Mouse (Mus musculus) liver, embryonic 14.5 days (tissue): ENCODE measurements around the gene Tnfrsf1a.

Source experiments
- CTCF ChIP-seq: IDR thresholded peaks from 2 replicates; pipeline ENCODE4 v1.5.1; 2016; ENCODE audit warnings: antibody characterized with exemption, low read depth, control low read depth
- EP300 ChIP-seq: IDR thresholded peaks from 2 replicates; pipeline ENCODE4 v1.6.1; 2016; ENCODE audit warnings: antibody characterized with exemption, low read depth

DNA sequence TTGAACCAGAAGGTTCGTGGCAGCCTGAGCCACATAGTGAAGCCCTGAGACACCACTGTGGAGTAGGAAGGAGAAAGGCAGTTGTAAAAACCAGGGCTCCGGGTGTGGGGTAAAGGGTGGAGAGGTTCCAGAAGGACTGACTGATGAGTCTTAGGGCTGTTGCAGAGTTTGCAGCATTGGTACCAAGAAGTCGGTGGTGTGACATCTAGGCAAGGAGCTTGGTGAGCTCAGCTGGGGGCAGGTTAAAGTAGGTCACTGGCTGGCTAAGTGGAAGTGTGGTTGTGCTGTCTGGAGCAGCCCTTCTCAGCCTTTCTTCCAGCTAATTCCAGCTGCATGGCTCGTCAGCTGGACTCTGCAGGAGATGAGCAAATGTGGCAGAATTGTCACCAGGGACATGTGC, 3.6 kb downstream of the Tnfrsf1a start:
- TF ChIP-seq EP300 (no peak), CTCF (no peak)
